Mouse (Mus musculus): Measurements from ENCODE around the gene Hba-x.

GRCm38 (mm10) chr11:32227041-32227440 is 49.2 kb upstream of the Hba-x start:
- TF ChIP-seq CTCF (IDR thresholded peaks at IDR 0.05; ENCODE audit: borderline replicate concordance, control insufficient read depth, extremely low read depth, insufficient read depth, low read length, poor library complexity) (no peak), POLR2A (IDR thresholded peaks at IDR 0.05; ENCODE audit: control insufficient read depth, extremely low read depth, insufficient read depth, low read length, poor library complexity) (no peak)
